Mouse (Mus musculus) cerebellum, postnatal 10 days (tissue): Measurements from ENCODE around the gene Bcl2l13.
"Not testable (repeated sequence)": the region's sequence is repeated elsewhere in the genome, so short reads cannot be mapped to it uniquely, and the experiment has no call there.

Source experiments
- DNase-seq, 2 experiments: peaks; one replicate each; pipeline ENCODE4 v3.0.0; 2021; ENCODE audit warnings: mixed read lengths in 2 of 2

Bcl2l13 gene

DNA sequence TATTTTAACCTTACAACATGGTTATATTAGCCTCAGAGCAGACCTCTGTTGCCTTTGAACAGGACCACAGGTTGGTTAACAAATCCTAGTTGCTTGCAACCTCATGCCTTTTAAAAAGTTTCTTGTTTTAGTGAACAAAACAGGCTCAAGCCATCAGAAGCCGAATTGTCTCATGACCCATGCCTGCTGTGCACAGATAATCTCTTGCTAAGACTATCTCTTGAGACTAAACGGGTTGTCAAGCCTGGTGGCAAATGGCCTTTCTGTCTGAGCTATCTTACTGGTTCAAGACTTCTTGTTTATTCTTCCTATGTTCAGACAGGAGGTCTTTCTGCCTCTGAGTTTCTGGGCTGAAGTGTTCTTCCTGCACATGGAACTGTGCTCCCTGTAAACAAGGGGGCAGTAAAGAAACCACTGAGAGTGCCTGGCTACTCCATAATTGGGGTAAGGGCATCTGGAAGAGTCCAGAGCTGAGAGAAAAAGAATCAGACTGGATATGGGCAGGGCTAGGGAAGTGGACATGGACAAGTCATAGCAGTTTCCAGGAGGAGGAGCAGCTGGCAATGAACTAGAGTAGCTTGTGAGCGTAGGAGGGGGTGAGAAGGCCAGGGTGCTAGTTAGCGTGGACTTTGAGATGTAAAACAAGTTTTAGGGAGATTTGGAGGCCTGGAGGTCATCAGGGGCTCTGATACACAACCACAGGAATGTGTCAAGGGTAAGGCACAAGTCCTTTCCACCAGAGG, 5.0 kb upstream of the Bcl2l13 start:
- no peak for DNase-seq

DNA sequence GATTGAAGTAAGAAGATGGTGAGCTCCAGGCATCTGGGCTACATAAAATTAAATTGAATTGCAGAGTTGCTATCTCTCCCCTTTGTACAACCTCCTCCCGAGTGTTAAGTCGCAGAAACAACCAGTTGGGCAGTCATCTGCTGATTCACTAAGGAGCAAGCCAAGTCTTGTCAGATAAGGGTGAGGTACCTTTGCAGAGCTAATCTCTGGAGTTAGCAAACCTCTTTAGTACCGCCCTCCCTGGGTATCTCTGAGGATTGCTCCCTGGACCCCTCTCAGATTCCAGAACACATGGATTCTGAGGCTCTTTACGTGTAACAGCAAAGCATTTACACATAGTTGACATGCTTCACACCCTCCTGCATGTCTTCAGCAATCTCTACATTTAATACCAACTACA, 3.9 kb upstream of the Bcl2l13 start:
- no peak for DNase-seq

GRCm38 (mm10) chr6:120834766-120835321, 1.2 kb upstream of the Bcl2l13 start:
- DNase-seq, result no peak

DNA sequence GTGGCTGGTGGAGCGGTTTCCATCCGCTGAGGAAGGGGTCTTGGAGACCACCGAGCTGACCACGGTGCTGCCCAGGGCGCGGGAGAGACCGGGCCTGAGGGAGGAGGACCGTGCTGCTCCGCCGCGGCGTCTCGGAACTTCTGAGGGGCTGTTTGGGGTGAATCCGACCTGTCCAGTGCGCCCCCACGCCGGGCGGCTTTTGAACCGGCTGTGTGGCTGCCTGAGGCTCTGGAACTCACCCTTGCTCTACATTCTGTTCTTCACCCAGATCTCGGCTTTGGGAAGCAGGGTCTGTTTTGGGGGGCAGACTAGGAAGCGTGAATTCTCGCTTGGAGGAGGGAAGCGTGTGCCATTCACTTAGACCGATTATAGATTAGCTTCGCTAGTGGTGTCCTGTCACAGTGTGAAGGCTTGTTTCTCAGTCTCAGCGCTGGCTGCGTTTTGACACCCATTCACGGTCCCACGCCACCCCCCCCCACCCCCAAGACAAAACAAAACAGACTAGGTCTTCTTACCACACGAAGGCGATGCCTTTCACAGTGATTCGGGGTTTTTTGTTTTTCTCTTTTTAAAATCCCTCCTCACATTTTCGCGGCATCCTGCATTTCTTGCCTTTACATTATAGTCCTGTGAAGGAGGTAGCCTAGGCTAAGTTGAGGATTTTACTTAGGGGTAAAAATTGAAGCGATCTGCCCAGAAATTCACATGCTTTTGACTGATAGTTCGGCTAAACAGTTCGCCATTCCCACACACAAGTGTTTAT, 558 bp downstream of the Bcl2l13 start:
- no peak for DNase-seq

DNA sequence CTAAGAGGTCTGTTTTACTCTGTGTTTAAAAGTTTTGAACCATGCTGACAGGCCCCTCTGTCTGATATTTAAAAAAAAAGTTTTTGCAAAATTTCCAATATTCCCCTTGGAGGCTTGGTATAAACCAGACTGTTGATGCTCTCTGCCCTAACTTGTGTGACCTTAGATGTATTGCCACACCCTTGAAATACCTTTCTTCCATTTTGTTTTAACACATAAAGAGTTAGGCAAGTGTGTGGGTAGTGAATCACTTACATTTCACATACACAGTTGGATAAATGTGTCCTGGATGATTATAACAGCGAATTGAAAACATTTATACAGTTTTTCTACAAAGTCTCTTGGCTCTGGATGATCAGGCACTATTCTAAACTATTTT, 1.1 kb downstream of the Bcl2l13 start:
- no peak for DNase-seq

DNA sequence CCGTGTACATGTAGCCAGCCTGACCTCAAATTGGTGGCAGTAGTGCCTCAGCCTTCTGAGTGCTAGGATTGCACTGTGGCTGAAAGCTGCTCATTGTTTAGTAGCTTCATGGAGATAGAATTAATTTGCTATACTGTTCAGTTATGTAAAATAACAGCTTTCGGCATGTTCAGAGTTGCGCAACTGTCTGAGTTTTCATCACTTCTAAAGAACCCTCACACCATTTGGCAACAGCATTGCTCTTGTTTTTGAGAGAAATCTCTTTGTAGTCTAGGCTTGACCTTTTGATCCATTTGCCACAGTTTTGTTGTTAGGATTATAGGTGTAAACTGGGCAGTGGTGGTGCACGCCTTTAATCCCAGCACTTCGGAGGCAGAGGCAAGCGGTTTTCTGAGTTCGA, 4.2 kb downstream of the Bcl2l13 start:
- DNase-seq, result no peak

DNA sequence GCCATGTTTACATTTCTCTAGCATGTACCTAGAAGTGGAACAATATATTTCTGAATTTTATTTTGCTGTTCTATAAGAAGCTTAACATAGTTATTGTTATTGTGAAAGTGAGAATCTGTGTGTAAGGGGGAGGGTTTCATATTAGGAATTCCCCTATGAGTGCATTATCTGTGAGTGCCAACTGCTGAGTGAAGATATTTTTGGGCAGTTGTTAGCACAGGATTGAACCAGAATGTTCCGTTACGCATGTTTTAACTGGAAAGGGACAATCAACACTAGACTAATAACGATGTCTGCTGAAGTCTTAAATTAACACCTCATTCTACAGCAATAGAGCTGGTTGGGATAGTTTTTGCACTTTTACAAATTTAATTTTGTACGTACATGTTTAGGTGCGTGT, 5.7 kb downstream of the Bcl2l13 start:
- DNase-seq, result no peak

- DNase-seq, result not testable (repeated sequence)
These were observed 14.7 kb downstream of the Bcl2l13 start for GRCm38 (mm10) chr6:120850720-120851119.

GRCm38 (mm10) chr6:120854413-120854812, 18.4 kb downstream of the Bcl2l13 start:
- DNase-seq, result peak; percentile 57 to 69

- peak; percentile 79 to 91 for DNase-seq
These were observed 22.3 kb downstream of the Bcl2l13 start for GRCm38 (mm10) chr6:120858217-120858711.

DNA sequence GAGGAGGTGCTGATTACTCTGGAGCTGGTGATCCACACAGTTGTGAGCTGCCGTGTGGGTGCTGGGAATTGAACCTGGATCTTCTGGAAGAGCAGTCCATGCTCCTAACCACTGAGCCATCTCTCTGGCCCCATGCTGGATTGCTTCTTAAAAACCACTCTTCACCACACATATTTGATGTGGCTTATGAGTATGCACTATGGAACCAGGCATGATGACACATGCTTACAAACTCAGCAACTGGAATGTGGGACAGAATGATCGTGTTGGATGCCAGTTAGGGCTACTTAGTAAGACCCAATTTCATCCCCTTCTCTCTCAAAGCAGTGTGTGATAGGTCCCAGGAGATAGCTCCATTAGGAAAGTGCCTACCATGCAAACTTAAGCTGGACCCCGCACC, 24.1 kb downstream of the Bcl2l13 start:
- DNase-seq, result no peak

DNA sequence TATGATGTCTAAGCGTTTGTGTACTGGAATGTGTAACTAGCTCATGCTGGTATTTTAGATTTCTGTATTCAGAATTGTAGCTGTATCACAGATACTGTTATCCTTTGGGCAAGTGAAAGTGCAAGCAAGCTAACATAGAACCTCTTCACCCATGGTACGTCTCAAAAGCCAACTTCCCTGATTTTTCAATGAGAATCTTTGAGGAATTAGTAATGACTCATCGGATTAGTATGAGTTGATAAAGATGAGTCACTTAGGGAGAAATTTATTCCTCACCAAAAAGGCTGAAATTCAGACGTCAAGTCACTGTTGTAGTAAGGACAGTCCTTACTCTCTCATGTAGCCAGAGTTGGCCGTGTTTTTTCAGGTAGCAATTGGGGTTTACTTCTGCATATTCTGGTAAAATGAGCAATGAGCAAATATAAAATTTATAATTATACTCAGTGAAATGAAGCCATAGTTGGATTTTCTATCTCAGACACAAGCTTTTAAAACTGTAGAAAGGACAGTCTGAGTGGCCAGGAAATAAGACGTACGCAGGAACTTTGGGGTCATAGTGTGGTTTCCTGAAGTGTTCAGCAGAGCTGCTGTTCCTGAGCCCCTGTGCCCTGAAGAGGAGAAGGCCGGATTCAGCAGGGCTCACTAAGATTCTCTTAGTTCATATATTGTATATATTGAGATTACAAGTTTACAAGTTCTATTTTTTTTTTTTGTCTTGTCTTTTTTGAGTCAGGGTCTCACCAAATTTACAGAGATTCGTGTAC, 30.2 kb downstream of the Bcl2l13 start:
- no peak for DNase-seq

- no peak for DNase-seq
These were observed 32.8 kb downstream of the Bcl2l13 start for GRCm38 (mm10) chr6:120868824-120869223.

DNA sequence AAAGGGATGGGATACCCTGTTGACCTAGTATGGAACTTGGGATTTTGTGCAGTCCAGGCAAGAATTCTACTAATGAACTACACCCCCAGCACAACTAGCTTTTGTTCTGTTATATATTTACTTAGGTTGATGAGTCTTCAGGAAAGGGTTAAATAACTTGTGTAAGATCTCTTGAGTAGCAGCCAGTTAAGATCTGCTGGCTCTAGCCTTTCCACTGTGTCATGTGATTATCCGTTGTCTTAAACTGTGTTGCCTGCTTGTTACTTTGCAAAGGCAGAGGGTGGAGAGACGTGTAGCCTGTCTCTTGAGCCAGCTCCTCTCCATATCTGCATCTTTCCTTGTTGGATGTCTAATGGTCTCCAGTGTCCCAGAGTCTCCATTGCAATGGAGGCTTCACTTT, 35.3 kb downstream of the Bcl2l13 start:
- no peak for DNase-seq

GRCm38 (mm10) chr6:120873874-120874273, 37.9 kb downstream of the Bcl2l13 start:
- no peak for DNase-seq

DNA sequence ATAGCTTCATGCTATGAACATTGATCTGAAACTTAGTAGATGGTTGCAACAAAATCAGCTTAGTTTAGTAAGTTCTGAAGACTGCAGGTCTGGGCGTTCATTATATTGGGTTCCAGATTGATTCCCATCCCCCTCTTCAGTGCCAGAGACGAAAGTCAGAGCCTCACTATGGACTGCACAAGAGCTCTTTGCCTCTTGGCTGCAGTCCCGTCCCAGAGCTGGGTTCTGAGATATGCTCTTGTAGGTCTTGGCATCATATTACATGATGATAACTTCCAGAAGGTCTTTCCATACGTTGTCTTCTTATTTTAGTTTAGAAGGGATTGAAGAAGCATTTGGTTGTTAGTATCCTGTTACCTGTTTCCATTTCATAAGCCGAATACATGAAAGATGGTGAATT, 43.0 kb downstream of the Bcl2l13 start:
- DNase-seq, result no peak

- DNase-seq, result no peak
These were observed 48.4 kb downstream of the Bcl2l13 start for GRCm38 (mm10) chr6:120884436-120884835.

DNA sequence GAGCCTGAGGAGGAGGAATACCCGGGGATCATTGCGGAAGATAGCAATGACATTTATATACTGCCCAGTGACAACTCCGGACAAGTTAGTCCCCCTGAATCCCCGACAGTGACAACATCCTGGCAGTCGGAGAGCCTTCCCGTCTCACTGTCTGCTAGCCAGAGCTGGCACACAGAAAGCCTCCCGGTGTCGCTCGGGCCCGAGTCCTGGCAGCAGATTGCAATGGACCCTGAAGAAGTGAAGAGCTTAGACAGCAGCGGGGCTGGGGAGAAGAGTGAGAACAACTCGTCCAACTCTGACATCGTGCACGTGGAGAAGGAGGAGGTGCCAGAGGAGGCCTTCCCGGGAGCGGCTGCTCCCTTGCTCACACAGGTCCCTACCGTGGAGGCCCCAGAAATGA, 50.7 kb downstream of the Bcl2l13 start:
- DNase-seq, result peak; percentile 76 to 88

- DNase-seq, result no peak
These were observed 58.1 kb downstream of the Bcl2l13 start for GRCm38 (mm10) chr6:120894089-120894488.

DNA sequence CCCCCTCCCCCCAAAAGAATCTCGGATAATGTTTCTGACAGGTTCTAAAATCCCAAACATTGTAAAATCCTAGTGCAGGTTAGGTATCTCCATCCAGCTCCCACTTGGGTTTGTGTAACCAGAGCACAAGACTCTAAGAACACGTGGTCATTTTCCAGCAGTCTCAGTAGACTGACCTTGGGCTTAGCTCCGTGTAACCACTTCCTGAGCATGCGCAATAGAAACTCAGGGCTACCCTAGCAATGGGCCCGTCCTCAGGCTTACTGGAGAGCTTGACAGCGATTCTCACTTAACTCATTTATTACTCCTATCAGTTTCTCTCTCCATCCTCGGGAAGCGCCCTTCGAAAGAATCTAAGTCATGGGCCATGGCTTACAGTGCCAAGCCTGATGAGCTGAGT, 58.5 kb downstream of the Bcl2l13 start:
- no peak for DNase-seq

DNA sequence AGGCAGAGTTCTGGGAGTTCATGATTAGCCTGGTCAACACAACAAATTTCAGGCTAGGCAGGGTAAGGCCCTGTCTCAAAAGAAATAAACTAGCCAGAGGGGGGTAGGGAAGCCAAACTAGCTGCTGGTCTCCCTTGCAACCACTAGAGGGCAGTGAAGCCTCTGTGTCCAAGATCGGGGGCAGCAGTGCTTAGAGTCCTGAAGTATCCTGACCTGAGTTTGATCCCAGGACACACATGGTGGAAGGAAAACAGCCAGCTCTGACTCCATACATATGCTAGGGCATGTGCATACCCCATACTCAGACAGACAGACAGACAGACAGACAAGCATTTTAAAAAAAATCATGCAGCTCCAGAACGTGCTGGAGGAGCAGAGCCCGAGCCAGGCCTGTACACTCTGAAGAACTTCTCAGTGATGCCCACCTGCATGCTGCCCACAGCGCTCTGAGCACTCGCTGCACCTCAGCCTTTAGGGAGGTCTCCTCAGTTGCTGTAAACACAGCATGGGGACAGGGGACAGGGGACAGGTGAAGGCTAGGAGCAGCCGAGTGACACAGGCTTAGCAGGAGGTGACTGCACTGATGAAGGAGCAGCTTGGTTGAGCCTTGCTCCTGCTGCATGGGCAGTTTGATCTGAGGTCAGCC, 62.3 kb downstream of the Bcl2l13 start:
- peak; percentile 63 to 78 for DNase-seq

DNA sequence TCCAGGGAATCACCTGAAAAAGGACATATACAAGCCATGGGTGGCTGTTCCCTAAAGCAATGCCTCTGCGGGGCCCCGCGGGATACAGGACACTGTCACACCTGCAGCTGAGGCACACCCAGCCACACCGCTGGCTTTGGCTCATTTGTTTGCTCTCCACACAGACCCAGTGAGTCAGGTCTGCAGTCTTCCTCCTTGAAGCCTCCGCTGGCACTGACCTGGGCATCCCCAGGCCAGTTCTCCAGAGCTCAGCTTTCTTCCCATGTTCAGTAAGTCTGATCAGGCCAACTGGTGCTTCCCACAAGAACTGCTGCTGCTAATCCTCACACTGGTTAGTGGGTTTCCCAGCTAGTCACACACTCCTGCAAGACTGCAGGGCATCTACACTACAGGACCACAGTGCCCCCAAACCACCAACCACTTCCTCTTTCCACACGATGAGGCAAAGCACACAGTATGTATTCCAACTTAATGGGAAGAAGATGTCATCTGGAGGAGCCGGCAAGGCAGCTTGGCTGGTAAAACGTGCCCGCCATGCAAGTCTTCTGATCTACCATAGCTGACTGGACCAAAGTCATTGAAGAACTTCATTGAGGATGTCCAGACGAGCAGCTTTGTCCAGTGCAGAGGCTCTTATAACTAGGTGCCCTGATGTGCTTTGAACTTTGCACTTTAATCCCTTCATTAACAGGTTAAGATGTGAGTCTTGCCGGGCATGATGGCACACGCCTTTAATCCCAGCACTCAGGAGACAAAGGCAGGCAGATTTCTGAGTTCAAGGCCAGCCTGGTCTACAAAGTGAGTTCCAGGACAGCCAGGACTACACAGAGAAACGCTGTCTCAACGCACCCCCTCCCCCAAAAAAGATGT, 66.0 kb downstream of the Bcl2l13 start:
- DNase-seq, result no peak
